Mouse (Mus musculus) midbrain, embryonic 10.5 days (tissue): ENCODE data around the gene Epha5. TPM values are rescaled to one million over a fixed set of nuclear protein-coding genes. Genes with fewer than 3 reads are reported as not detected.
A peak's percentile ranks its signal among the peaks of the same experiment; 100 is the strongest.

Experiments
- DNase-seq: peaks from one replicate; pipeline ENCODE4 v3.0.0-alpha.2; 2017; ENCODE audit warnings: low spot score
- H3K27ac ChIP-seq: fragments of 300-500 bp; sonication (generic); replicated peaks from 2 replicates; pipeline ENCODE4 v1.5.1; 2016; ENCODE audit warnings: mild to moderate bottlenecking
- H3K27me3 ChIP-seq: fragments of 300-500 bp; sonication (generic); 2 replicates; pipeline ENCODE4 v1.6.1; 2016; ENCODE audit warnings: low read depth, mild to moderate bottlenecking; ENCODE audit not compliant: poor library complexity, severe bottlenecking
- H3K36me3 ChIP-seq: fragments of 300-500 bp; sonication (generic); 2 replicates; pipeline ENCODE4 v1.6.1; 2016; ENCODE audit warnings: mild to moderate bottlenecking, moderate library complexity
- H3K4me1 ChIP-seq: fragments of 300-500 bp; sonication (generic); 2 replicates; pipeline ENCODE4 v1.6.1; 2016
- H3K4me3 ChIP-seq: fragments of 300-500 bp; sonication (generic); 2 replicates; pipeline ENCODE4 v1.5.1; 2016; ENCODE audit warnings: mild to moderate bottlenecking, moderate library complexity
- H3K9me3 ChIP-seq: fragments of 300-500 bp; sonication (generic); replicated peaks from 2 replicates; pipeline ENCODE4 v1.6.1; 2016; ENCODE audit warnings: mild to moderate bottlenecking
- WGBS: fragments of 180-500 bp; shearing (Covaris S2); methylation state at CpG from one replicate; pipeline ENCODE4 v1.1.7; 2016; 5-methylcytosine and 5-hydroxymethylcytosine counted together
- polyA plus RNA-seq: library from polyadenylated mRNA; unstranded; fragments of >200 nt; fragmentation: Nextera tagmentation; extraction: Ambion mirVana; gene quantifications from 2 replicates; pipeline ENCODE4 v1.2.1, GENCODE M21; 2016

Epha5 gene
- polyA plus RNA-seq, 1 experiment from 2014 or later: 16.1 TPM

GRCm38 (mm10) chr5:84281290-84282017 is 135.7 kb downstream of the Epha5 start:
- peak; percentile 36 for DNase-seq
- Histone ChIP-seq H3K36me3 (no peaks in the 10 kb centered on the region), H3K4me3 (peak overlapping the region; percentile 40), H3K27ac (peak overlapping the region; percentile 46), H3K9me3 (no peaks in the 10 kb centered on the region), H3K4me1 (peaks cover 25% of the 10 kb centered on the region), H3K27me3 (peaks cover 18% of the 10 kb centered on the region; the same call in 1 of the 2 replicates)
- WGBS: 34% methylated on average over 22 of the region's 22 CpGs

DNA sequence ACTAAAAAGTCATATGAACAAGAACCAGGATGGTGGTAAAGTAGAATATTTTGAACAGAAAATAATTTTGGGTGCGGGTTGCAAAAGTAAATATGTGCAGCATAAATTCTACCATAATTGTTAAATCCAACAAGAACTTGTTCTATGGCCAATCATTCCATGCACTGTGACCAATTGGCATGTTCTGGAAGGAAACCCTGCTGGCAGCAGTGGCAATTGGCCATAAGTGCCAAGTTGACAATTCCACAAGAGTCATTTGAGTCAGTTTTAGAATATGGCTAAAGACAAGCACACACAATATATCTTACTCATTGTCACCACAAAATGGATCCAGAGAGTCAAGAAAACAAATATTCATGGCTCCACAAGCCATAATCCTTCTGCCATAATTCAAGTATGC is 140.2 kb downstream of the Epha5 start:
- Histone ChIP-seq H3K27ac (no peak overlapping the region), H3K27me3 (peaks cover 9% of the 10 kb centered on the region; the same call in 1 of the 2 replicates), H3K4me1 (peaks cover 13% of the 10 kb centered on the region), H3K4me3 (no peak overlapping the region), H3K9me3 (no peaks in the 10 kb centered on the region), H3K36me3 (no peaks in the 10 kb centered on the region)
- DNase-seq: no peak
- WGBS: 89% methylated on average over 1 of the region's 1 CpGs

DNA sequence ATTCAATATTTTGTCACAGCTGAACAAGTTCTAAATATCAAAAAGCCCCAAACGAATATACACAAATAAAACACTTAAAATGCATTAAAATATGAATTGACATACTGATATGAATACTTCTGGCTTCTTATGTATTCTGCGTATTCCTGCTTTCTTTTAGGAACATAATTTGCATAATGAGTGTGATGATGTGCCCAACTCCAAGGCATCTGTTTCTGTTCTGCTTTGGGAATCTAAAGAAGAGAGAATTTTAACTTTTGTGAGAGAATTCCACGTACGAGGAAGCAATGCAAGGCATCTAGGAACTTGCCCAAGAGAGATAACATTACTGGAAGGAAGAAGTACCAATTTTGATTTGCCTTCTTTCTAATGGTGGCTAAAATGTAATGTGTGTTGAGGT is 151.8 kb downstream of the Epha5 start:
- Histone ChIP-seq H3K27me3 (no peaks in the 10 kb centered on the region), H3K4me3 (no peak overlapping the region), H3K36me3 (no peaks in the 10 kb centered on the region), H3K9me3 (no peaks in the 10 kb centered on the region), H3K27ac (no peak overlapping the region), H3K4me1 (no peaks in the 10 kb centered on the region)
- 87% methylated on average over 4 of the region's 4 CpGs for WGBS
- DNase-seq: no peak

DNA sequence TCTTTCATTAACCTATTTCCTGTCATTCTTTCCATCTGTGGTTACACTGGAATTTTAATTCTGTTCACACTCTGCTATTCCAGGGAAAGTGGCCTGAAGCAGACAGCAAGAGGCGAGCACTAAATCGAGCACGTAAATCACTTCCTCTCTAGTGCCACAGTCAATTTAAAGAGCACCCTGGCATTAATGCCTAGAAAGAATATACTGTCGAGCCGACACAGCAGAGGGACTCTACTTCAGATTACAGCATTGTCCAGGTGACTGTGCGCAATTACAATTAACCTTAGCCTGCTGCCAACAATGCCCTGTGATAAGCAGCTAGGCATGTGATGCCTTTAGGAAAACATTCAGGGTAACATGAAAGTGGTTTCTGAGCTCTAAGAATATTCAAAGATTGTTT is 153.2 kb downstream of the Epha5 start:
- Histone ChIP-seq H3K4me3 (no peak overlapping the region), H3K27me3 (no peaks in the 10 kb centered on the region), H3K9me3 (no peaks in the 10 kb centered on the region), H3K27ac (no peak overlapping the region), H3K36me3 (no peaks in the 10 kb centered on the region), H3K4me1 (no peaks in the 10 kb centered on the region)
- WGBS: 70% methylated on average over 6 of the region's 6 CpGs
- no peak for DNase-seq

DNA sequence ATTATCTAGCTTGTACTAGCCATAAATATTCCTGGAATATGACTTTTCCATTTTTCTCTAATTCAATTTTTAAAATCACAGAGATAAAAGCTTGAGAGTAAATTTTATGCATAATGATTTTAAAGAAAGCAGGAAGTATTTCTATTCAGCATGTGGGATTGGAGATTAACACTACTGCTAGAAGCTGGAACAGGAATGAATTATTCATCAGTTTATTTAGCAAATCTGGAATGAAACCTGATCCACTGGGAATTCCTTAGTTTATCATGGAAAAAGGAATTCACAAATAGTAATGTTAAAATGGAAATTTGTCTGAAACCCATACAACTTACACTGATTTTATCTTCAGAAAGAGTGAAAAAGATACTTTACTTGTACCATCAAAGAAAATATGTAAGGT is 187.2 kb downstream of the Epha5 start:
- H3K4me1 ChIP-seq: peaks cover 7% of the 10 kb centered on the region; the same call in 1 of the 2 replicates
- DNase-seq: no peak
- H3K27ac ChIP-seq: no peak overlapping the region
- no peaks in the 10 kb centered on the region for H3K36me3 ChIP-seq
- no peak overlapping the region for H3K4me3 ChIP-seq
- H3K27me3 ChIP-seq: no peaks in the 10 kb centered on the region
- H3K9me3 ChIP-seq: no peaks in the 10 kb centered on the region

DNA sequence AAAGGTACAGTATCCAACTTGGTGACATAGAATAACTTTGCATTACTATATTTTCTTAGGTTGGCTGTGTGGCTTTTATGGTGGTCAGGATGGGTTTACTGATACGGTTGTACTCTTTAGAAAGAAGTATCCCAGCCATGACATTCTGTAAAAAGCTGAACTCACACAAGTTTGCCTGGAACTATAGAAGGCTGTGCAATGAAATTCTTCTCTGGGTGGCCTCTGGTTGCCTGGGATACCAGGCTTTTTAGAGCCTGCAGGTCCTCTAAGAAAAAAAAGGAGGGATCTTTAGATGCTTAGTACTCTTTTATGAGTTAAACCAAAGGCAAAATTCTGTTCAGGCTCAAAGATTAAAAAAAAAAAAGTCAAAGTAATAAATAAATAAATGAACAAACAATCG is 208.6 kb downstream of the Epha5 start:
- 22% methylated on average over 2 of the region's 2 CpGs for WGBS
- Histone ChIP-seq H3K4me3 (no peak overlapping the region), H3K4me1 (peaks cover 12% of the 10 kb centered on the region), H3K9me3 (no peaks in the 10 kb centered on the region), H3K27ac (no peak overlapping the region), H3K36me3 (no peaks in the 10 kb centered on the region), H3K27me3 (no peaks in the 10 kb centered on the region)
- peak; percentile 57 for DNase-seq

DNA sequence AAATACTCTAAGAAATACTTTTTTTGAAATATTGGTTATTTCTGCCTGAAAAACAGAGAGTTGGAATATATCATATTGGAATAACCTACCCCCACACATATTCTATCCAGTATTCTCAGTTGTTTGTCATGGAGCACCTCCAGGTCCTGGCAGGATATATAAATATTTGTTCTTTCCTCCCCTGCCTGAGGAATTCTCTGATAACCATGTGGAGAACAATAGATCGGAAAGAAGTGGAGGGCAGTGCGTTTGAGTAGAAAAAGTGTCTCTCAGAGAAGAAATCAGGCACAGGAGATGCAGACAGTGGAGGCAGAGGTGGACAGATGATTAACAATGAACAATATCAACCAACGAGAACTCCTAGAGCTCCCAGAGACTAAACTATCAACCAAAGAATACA is 223.8 kb downstream of the Epha5 start:
- no peaks in the 10 kb centered on the region for H3K9me3 ChIP-seq
- no peak overlapping the region for H3K27ac ChIP-seq
- no peak for DNase-seq
- no peaks in the 10 kb centered on the region for H3K27me3 ChIP-seq
- WGBS: 84% methylated on average over 3 of the region's 3 CpGs
- H3K4me1 ChIP-seq: no peaks in the 10 kb centered on the region
- H3K4me3 ChIP-seq: no peak overlapping the region
- no peaks in the 10 kb centered on the region for H3K36me3 ChIP-seq

- WGBS: 91% methylated on average over 8 of the region's 8 CpGs
- Histone ChIP-seq H3K36me3 (no peaks in the 10 kb centered on the region), H3K27ac (no peak overlapping the region), H3K4me1 (no peaks in the 10 kb centered on the region), H3K9me3 (no peaks in the 10 kb centered on the region), H3K4me3 (no peak overlapping the region), H3K27me3 (no peaks in the 10 kb centered on the region)
- no peak for DNase-seq
Observed at GRCm38 (mm10) chr5:84184189-84184588, 233.0 kb downstream of the Epha5 start.

DNA sequence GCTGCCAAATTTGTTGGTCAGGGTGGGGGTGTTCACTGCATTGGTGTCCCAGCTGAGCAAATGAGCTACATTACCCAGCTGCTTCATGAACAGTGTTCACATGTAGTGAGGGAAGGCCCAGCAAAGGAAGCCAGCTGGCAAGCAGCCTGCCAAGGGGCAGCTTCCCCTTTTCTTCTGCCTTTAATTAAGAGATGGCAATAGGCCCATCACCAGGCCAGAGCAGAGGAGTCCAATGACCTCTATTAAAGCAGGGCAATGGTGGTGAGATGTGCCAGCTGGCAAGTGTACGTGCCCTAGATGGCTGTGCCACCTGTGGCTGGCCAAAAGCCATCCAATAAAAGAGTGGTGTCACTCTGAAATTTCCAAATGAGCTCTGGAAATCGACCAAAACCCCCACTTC is 264.1 kb downstream of the Epha5 start:
- 82% methylated on average over 2 of the region's 2 CpGs for WGBS
- H3K9me3 ChIP-seq: no peaks in the 10 kb centered on the region
- no peak for DNase-seq
- no peaks in the 10 kb centered on the region for H3K4me1 ChIP-seq
- H3K27ac ChIP-seq: no peak overlapping the region
- H3K36me3 ChIP-seq: no peaks in the 10 kb centered on the region
- H3K27me3 ChIP-seq: no peaks in the 10 kb centered on the region
- H3K4me3 ChIP-seq: no peak overlapping the region

- WGBS: 52% methylated on average over 4 of the region's 4 CpGs
Observed at GRCm38 (mm10) chr5:84142138-84142537, 275.0 kb downstream of the Epha5 start.

GRCm38 (mm10) chr5:84095947-84096346 is 321.2 kb downstream of the Epha5 start:
- Histone ChIP-seq H3K9me3 (no peaks in the 10 kb centered on the region), H3K27me3 (no peaks in the 10 kb centered on the region), H3K4me3 (no peak overlapping the region), H3K36me3 (no peaks in the 10 kb centered on the region), H3K4me1 (no peaks in the 10 kb centered on the region), H3K27ac (no peak overlapping the region)
- no peak for DNase-seq
- WGBS: 88% methylated on average over 11 of the region's 11 CpGs

More at GRCm38 (mm10) chr5:84142138-84142537, 275.0 kb downstream of the Epha5 start:
- no peaks in the 10 kb centered on the region for H3K27me3 ChIP-seq
- H3K36me3 ChIP-seq: no peaks in the 10 kb centered on the region
- H3K9me3 ChIP-seq: no peaks in the 10 kb centered on the region
- H3K4me3 ChIP-seq: no peak overlapping the region
- no peak overlapping the region for H3K27ac ChIP-seq
- H3K4me1 ChIP-seq: peaks cover 3% of the 10 kb centered on the region; the same call in 1 of the 2 replicates
- no peak for DNase-seq

GRCm38 (mm10) chr5:84081321-84081720 is 335.9 kb downstream of the Epha5 start:
- Histone ChIP-seq H3K27me3 (no peaks in the 10 kb centered on the region), H3K36me3 (no peaks in the 10 kb centered on the region), H3K4me3 (no peak overlapping the region), H3K27ac (no peak overlapping the region), H3K4me1 (no peaks in the 10 kb centered on the region), H3K9me3 (no peaks in the 10 kb centered on the region)
- WGBS: 65% methylated on average over 6 of the region's 6 CpGs
- DNase-seq: no peak

- Histone ChIP-seq H3K36me3 (no peaks in the 10 kb centered on the region), H3K4me3 (no peak overlapping the region), H3K9me3 (no peaks in the 10 kb centered on the region), H3K27ac (no peak overlapping the region), H3K27me3 (no peaks in the 10 kb centered on the region), H3K4me1 (no peaks in the 10 kb centered on the region)
- WGBS: 90% methylated on average over 7 of the region's 7 CpGs
- DNase-seq: no peak
Observed at GRCm38 (mm10) chr5:84070976-84071375, 346.2 kb downstream of the Epha5 start.
